Mouse (Mus musculus) left cerebral cortex, adult 18-20 months (tissue): ENCODE data around the gene Lyrm4. TPM values are rescaled to one million over a fixed set of nuclear protein-coding genes. Genes with fewer than 3 reads are reported as not detected.

Experiments used
- DNase-seq, 2 experiments: peaks; one replicate each; pipeline ENCODE4 v3.0.0; 2021 to 2022; ENCODE audit warnings: low spot score in 2 of 2, mixed read lengths in 1 of 2
- total RNA-seq, 2 experiments: library from RNA; stranded (reverse); gene quantifications; 2 replicates each; pipeline ENCODE4 v1.2.3; 2021

The Lyrm4 gene
- total RNA-seq, 2 experiments from 2014 or later = 23.6 to 24.2 TPM

DNA sequence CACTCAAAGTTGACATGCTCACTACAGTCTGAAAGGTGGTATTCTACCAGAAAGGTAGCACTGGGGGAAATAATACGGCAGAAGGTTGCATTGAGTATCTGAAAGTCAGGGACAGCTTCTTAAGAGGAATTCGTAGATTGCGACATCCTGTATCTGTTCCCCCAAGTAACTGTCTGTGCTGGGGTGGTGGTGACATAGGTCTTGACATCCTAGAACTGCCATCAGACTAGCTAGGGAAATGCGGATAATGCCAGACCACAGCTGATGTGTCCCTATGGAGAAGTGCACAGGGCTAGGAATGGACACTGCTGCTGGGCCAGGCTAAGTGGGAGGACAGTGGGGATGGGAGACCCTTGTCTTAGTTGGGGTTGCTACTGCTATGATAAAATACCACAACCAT is 8.8 kb downstream of the Lyrm4 start:
- DNase-seq = no peak

DNA sequence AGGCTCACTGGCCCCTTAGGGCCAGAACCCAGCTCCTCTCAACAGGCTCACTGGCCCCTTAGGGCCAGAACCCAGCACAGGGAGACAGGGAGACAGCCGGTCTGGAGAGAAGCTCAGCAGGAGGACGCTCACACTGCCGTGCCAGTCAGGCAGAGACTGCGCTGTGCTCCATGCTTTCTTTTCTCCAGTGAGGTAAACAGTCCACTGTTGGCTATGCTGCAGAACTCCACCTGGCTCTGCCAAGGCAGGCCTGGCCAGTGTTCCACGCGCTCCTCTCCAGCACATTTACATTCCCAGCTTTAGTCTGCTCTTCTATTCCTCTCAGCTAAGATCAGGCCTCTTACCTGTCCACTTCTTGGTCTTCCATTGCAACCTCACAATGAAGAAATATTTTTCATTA is 11.7 kb downstream of the Lyrm4 start:
- DNase-seq = no peak

DNA sequence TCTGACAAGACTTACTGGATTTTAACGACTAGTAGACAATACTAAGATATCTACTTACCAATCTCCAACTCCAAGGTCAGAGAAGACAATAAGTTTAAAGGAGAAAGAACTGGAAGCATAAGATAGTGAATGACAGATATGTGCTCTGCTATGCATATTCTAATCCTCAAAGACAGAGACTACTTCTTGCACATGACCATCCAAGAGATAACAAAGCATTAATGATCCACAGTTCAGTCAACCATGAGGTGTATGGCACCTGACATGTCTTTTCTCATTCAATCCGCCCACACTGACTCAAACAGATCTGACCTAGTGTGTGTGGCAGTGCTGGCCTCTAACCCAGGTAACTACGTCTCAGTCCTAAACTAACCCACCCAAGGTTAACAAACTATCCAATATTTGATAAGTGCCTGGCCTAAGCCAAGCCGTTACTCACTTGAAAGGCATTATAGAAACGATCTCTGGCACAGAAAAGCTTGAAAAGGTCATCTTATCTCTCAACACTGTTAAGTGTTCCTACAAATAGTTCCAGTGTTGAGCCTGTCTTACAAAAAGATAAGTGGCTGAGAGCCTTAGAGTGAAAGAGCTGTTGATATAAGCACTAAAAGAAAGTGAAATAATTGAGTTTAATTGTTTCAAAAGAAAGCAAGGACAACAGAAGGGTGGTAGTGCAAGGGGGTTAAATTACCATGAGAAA is 20.5 kb downstream of the Lyrm4 start:
- no peak for DNase-seq

DNA sequence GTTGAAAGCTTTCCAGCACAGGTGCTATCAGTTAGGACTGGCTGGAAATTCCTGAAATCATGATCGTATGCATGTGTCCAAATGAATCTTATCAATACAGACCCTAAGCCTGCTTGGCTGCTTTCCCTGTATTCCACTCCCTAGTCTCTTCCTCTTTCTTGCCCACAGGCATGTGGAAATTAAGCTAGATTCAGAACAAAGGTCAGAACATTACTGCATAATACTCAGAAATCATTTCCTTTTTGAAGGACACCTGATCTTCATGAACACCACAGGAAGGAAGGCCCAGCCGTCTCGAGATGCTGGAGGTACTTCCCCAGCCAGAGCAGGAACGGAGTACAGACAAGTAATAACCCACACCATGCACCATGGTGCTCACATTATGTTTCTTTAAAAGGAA is 29.2 kb downstream of the Lyrm4 start:
- no peak for DNase-seq

DNA sequence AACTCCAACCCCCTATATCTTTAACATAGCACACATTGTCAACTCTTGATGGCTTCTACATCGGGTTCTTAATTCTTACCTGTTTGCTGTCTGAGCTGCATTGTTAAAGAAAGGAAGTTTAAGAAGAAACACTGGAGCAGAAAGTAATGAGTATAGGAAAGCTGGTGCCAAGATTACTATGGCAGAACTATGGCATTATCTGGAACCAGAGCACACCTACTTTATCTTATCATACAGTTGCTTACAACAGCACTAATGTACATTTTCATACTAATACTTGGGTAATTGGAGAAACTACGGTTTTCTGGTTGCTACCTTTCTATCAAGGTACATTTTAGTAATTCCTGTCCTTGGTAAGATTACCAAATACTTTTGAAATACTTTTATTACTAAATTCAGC is 29.9 kb downstream of the Lyrm4 start:
- no peak for DNase-seq

DNA sequence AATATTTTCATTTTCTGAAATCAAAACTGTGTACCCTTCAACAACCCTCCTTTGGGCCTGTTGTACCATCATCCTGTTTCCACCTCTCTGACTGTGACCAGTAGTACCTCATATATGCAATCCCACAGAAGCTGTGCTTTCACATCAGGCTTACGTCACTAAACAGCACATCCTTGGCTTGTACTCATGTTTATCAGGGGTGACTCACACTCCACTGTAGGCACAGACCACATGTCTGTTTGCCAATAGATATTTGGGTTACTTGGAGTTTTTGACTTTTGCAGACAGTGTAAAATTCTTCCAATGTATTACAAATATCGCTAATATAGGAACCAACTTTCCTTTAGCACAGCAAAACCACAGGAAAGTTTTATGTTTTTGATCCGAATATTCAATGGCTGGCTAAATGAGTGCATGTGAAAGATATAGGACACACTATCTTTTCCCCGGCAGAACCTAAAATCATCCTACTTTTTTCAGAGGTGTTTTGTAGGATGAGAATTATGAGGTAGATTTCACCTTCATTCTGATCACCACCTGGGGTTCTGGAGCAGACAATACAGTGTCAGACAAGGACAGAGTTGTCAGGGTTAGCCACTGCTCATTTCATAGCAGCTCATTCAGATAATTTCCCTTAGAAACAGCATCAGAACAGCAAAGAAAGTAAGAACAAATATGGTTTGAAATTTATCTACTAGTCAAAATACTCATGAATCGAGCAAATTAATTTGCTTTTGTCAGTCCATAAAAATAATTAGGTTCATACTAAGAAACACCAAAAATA is 30.5 kb downstream of the Lyrm4 start:
- DNase-seq = no peak

DNA sequence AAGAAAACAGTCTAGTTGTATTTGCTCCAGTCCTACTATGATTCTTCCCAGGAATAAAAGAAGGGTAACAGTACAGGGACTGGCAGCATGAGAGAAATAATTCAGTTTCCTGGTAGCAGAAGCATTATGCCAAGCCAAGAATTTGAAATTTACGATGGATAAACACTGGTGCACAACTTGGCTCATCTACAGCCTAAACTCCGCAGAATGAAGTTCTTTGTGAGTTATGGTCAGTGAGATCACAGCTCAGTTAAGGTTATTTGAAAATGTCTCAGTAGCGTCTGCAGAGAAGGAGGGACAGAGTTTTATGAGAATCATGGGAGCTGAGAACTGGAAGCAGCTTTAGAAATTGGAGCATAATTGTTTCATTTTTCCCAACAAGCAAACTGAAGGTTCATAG is 31.4 kb downstream of the Lyrm4 start:
- DNase-seq = no peak

DNA sequence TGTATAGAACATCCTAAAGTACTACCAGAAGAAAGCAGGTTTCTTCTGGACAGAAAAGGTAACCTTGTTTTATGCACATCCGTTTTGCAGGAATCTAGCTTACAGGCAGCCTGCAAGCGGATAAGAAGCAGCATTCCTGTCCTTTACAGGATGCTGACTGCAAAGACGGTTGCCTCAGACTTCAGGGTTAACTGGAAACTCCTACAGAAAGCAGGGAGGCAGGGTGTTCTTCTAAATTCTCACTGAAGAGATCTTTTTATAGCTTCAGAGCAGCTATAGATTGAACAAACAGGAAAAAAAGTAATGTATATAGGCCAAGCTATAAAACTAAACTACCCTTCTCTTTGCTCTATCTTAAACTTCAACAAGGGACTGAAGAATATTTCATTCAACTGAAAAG is 32.6 kb downstream of the Lyrm4 start:
- no peak for DNase-seq

DNA sequence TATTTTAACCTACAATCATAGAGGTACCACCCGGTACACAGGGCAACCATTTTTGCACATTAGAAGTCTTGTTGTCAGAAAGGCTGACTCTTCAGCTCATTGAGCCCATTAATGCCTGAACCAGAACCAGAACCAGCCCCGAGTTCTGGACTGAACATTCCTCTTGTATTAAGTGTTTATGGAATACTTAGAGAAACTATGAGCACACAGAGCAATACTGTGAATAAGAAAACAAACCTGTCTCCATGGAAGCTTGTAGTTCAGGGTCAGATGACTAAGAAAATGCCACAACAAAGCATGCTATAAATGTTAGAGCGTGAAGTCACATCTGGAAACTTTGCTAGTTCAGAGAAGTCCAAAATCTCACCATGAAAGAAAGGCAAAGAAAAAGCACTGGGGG is 35.7 kb downstream of the Lyrm4 start:
- DNase-seq = no peak

DNA sequence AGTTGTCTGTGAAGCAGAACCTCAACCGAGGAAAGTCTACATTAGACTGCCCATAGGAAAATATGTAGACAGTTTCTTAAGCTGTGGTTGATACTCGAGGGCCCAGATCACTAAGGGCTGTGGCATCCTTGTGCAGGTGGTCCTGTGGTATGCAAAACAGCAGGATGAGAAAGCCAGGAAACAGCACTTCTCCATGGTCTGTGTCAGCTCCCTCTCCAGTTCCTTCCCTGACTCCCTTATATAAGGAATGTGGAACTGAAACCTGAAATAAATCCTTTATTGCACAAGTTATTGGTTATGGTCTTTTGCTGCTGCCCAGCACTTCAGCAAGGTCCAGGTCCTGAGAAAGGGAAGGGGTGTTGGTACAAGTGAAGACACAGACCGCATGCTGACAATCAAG is 42.8 kb downstream of the Lyrm4 start:
- no peak for DNase-seq

DNA sequence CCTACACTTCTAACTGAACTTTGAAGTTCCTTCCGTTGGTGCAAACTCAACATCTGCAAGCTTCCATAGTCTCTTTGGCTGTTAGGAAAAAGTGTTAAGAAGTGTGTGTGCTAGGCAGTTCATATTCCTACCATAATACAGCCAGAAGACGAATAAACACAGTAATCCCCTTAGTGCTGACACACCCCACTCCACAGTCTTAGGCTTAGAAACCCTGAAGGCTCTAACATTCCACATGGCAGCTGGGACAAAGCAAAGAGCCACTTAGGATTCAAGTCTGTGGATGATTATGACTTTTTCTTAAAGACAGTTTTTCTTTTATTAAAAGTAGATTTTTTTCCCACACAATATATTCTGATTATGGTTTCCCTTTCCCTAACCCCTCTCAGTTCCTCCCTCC is 50.6 kb downstream of the Lyrm4 start:
- DNase-seq = no peak

DNA sequence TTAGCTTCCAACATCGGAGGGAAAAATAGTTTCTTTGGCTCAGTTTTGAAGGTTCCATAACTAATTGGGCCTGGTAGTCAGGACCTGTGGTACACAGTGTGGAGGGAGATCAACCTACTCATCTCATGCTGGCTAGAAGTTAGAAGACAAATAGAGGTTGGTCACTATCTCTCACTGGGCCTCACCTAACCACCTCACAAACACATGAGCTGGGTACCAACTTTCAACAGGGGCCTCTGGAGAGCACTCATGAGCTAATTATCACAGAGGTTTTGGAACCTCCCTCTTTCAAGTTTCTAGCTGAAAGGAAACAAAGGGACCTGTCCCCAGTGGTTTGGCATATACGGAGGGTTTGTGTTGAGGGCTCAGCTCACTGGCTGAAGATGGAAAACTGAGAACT is 59.8 kb downstream of the Lyrm4 start:
- DNase-seq = no peak

DNA sequence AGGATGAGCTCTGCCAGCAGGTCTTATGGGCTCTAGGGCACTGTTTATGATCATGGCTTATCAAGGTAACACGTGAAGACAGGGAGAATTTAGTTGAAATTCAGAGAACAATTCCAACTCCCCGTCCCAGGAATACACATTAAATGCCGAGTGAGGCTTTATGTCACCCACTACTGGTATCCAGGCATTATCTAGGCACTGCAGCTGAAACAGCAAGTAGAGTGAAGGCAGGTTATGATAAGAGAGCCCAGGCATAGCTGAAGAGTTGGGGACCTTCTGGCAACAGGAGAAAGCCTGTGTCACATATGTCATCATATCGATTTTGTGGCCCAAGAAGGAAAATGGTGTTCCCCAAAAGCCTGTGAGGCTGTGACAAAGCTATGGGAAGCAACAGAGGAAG is 60.4 kb downstream of the Lyrm4 start:
- DNase-seq = no peak

DNA sequence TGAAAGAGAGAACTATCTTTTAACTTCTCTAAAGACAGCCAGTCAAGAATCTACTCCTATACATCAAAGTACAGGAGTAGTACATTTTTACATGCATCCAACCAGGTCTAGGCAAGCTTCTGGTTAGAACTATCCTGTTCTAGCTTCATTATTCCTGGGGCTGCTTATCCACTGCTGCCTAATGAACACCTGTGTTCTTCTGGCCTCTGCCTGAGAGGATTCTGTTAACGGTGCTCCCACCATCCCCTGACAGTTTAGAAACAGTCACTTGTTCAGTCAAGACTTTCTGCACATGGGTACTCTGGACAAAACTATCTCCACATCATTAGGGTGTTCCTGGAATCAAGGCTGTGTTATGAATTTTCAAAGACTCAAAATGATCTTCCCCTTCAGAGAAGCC is 60.8 kb downstream of the Lyrm4 start:
- DNase-seq = no peak

DNA sequence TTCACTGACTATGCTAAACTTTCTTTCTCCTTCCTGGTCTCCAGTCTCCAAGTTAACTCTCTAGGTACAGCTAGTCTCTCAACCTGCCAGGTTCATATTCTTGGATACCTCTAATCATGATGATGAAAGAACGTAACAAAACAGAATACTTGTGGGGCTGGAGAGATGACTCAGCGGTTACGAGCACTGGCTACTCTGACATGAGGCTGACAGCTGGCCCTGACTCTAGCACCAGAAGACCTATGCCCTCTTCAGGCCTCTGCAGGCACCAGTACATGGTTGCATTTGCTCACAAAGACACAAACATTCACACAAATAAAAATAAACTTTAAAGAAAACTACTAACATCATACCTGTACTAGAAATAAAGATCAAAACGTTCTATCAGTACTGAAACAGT is 81.8 kb downstream of the Lyrm4 start:
- no peak for DNase-seq

DNA sequence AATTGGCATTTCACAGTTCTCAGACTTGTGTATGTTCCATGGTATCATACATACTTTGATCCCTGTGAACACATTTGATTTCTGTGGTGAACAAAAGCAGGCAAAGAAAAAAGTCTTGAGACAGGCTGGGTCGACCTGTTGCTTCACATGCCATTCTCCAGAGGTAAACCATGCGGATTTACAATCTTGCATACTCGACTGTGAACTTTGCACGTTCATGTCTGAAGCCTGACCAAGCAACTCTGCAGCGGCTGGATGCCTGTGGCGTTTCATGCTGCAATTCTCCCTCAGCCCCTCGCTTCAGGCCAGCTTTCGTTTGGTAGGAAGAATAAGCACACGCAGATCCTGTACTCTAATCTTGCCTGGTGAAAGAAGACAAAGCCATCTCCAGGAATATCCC is 85.4 kb downstream of the Lyrm4 start:
- no peak for DNase-seq

DNA sequence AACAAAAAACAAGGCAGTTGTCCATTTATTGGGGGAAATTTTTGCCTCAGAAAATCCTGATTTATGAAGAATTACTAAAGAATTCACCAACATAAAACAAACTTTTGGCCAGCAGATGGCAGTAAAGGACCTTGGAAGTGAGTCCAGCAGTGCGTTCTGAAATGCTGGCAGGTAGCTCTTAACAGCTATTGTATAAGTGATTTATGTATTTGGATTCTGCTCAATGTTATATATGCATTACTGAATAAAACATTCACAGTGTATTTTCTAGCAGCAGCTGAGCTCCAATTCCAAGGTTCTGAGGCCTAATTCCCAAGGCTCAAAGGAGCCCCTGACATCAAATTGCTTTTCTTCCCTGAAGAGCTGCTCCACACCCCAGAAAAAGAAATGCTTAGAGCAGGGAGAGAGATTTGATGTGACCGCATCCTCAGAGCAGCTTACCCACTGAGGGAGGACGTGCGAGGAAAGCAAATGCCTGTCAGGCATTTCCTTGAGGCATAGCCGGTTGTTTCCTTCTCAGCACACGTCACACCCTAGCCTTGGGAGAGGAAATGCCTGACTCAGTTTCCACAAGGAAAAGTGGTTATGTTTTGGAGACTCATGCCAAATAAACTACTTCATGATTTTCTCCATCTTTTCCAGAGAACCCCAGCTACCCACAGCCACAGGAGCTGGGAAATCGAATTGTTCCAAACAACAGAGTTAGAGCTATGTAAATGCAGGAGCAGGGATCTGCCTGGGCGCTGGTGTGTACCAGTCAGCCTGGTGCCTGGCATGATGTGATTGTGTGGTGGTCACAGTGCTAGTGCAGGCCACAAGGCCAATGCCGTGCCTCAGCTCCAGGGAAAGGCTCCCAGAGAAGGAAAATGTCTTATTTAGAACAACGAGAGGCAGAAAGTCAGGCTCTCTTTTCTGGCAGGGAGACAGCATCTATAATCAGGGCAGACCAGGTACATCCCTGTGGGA is 97.7 kb downstream of the Lyrm4 start:
- DNase-seq = peak; percentile 60 to 90

DNA sequence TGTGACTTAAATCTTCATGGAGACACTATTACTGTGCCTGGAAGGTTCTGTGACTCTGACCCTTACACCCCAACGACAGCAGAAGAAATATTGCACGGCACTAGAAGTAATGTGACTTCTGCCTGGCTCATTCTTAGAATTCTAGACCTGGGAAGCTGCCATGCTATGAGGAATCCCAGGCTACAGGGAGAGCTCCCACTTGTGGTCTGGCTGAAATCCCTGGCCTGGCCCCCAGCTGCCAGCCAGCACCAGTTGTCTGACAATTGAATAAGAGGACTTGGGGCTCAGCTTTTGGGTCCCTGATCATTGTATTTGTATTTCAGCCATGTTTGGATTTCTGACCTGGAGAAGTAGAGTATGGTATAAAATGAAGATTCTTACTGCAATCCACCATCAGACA is 99.3 kb downstream of the Lyrm4 start:
- no peak for DNase-seq

DNA sequence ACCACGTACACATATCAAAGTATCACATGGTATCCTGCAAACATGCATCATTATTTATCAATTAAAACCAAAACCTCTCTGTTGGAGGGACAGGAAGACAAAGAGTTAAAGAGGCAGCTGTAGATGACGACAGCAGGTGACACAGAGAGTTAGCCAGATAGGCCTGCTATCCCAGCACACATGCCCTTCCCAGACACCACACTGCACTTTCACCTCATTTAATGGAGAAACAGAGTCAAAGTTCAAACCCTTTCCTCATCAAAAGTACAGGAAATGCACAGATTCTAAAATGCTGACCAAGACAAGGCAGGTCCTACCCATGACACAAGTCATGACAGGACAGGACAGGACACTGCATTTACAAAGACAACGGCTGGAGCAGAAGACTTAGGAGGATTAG is 101.7 kb downstream of the Lyrm4 start:
- DNase-seq = no peak

DNA sequence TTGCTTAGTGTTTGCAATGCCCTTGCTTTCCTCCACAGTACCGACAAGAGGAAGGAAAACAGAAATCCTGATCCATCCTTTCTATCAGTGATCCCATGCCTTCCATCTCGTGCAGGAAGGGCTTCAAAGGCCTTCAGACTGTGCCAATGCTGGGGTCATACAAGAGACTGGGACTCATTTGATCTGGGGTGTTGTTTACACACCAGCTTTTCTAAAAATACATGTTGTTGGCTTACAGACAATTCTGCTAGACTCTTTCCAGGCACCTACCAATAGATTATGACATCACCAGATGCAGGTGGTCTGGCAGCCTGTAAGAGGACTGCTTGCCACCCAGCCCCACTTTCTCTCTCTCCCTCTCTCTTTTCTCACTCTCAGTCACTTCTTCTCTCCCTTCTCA is 107.3 kb downstream of the Lyrm4 start:
- DNase-seq = no peak

DNA sequence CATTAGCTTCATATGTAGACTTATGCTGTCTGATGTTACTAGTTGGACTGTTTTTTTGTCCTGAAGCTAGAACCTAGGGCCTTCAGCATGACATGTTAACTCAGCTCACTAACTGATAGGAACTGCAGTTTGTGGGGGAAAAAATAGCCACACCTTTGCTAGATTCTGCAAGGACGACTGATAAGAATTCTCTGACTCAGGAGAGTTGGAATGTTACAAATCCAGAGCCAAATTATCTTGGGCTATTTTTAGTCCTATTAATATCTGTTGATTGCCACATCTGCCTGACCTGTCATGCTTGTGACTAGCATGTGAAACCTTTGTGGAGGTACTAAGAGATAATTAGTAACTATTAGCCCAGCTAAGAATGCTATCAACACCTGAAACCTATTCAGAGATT is 116.5 kb downstream of the Lyrm4 start:
- DNase-seq = no peak

DNA sequence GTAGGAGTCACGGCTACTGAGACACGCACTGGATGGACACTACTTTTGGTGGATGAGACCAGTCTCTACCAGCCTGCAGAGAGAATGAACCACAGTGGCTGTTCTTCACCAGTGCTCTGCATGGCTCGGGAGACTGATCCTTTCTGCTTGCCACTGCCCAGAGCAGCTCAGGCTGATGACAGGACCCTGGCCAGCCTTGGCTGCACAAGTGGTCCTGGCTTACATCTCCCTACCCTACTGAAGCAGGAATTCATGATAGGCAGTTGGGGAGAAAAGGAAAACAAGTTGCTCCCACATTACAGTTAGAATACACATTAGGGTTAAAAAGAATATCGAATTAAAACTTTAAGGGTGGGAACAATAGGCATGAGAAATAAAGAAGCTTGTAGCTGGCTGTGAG is 119.7 kb downstream of the Lyrm4 start:
- no peak for DNase-seq
